Mouse (Mus musculus) thymus, postnatal 10 days (tissue): ENCODE data around the gene Grin2c.
A peak's percentile ranks its signal among the peaks of the same experiment; 100 is the strongest.

Experiments used
- DNase-seq, 2 experiments: peaks; one replicate each; pipeline ENCODE4 v3.0.0; 2021; ENCODE audit warnings: low spot score in 2 of 2

Gene Grin2c

DNA sequence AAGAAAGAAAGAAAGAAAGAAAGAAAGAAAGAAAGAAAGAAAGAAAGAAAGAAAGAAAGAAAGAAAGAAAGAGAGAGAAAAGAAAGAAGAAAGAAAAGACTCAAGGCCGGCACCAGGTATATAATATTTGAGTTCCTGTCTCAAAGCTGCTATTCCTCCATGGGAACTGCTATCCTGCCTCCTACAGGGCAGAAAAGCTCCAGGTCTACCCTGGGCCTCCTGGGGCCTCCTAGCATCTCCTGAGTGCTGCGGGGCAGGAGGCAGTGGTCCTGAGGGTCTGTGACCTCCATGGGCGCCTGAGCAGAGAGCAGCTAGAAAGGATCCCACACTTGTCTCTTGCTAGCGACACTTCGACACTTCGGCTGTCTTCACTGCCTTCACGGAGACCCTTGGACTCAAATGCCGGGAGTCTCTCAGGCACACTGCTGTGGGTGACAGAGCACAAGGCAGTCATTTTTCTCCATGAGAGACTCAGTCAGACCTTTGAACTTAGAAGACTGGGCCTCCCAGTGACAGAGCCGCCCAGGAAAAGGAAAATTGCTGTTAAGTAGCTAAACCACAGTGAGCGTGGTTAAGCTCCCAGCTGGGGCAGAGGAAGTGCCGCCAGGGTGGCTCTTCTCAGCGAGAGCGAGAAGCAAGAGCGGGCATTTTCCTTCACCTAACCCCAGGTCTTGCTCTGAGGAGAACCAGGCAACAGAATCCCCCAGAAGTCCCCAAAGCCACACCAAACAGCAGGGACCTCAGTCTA, 35.7 kb downstream of the Grin2c start:
- peak; percentile 76 to 79 for DNase-seq

DNA sequence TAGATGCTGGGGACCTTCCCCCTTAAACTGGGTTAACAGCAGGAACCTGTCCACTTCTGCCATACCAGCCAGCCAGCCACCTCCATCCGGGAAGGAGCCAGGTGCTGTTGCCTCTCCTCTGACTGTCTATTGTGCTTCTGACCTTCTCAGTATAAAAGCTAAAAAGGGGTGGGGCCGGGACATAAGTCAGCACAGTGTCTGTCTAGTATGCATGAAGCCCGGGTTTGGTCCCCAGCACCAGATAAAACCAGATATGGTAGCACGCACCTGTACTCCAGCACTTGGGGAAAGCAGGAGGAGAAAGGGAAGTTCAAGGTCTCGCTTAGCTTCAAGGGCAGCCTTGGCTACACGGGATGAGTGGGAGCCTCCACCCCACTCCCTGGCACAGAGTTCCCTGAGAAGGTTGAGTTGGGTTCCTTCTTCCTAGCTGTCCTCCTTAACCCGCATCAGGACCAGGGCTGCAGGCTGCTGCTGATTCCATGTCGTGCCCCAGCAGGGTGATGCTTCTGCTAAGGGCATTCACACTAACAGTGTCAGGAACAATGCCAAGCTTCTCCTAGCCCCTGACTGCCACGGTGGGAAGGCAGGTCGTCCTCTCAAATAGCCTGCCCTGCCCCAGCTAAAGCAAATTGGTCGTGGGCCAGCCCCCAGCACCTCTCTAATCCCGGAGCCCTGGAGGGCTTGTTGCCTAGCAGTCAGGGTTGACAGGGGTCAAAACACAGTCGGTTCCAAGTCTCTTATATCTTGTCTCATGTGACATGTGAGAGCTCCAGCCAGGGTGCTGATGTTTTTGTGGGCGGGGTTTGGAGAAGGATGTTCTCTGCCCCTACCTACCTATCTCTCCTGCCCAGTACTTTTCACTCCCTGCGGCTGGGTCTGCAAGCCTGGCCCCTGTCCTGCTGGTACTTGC, 37.8 kb downstream of the Grin2c start:
- DNase-seq: no peak

DNA sequence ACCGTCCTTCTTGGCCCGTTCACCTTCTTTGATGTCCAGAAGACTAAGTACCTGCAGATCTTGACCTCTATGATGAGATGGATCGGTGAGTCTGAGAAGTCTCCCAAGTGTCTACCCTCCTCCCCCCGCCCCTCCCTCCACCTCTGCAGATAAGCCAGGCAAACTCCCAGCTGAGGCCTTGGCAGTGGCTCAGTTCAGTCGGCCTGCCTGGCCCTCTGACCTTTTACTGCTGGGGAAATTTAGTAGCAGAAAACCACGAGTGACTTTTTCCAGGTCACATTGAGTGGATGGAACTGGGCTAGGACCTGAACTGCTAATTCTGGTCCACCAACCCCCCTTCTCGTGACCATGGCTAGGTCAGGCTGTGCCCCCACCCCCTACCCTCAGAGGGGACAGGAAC, 38.6 kb downstream of the Grin2c start:
- no peak for DNase-seq

DNA sequence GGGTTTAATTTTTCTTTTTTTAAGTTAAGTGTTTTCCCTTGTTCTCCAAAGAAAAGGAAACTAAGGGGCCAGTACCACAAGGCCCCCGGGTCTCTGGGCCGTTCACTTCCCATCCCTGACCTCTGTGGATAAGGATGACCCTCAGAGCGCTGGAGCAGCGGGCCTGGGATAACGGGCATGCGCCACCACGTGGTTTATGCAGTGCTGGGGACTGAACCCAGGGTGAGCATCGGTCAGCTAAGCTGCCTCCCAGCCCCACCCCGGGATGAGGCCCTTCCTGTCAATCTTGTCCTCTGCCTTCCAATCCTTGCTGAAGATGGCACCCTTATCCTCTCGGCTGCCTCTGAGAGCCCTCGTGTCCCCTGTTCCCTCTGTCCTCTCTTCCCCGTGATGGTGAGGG, 39.4 kb downstream of the Grin2c start:
- no peak for DNase-seq

DNA sequence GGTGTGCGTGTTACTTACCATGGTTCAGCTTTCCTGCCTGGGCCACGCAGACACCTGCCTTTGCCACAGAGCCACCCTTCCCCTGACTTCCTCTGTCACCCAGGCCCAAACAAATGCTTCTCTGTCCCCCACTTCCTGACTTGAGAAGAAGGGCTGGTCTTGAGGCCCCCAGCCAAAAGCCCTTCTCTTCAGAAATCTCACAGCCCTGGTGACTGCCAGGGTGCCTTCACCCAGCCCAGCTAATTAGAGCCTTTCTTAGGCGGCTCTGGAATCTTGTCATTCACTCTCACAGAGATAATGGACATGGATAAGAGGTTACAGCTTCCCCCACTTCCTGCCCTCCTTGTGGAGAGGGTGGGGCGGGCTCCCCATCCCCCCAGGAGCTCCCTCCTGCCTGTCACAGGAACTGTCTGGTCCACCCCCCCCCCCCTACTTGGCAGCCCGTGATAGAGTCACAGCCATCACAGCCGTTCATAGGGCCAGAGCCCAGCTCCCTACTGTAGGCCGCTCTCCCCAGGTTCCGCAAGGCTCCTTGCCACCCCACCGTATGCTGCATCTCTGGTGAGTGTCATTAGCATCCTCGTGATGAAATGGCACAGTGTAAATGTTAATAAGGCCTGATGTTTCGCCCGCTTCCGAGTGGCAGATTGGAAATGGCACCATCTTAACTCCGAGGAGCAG, 40.1 kb downstream of the Grin2c start:
- DNase-seq: peak; percentile 47 to 52

DNA sequence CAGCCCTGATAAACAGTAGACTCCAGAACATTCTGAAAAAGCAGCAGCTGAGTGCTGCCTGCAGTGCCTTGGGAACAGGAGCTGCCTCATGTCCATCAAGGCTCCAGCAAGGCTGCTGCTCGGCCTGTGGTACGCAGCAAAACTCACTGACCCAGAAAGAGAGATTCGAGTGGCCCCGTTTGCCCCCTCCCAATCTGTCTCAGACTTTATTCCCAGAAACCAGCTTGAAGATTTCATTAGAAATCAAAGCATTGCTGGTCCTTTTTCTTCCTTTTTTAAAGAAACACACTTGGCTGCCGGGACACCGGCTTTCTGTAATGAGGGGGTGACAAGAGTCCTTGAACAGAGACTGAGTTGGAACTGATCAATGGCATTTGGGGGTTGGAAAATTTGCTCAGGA, 41.7 kb downstream of the Grin2c start:
- no peak for DNase-seq

DNA sequence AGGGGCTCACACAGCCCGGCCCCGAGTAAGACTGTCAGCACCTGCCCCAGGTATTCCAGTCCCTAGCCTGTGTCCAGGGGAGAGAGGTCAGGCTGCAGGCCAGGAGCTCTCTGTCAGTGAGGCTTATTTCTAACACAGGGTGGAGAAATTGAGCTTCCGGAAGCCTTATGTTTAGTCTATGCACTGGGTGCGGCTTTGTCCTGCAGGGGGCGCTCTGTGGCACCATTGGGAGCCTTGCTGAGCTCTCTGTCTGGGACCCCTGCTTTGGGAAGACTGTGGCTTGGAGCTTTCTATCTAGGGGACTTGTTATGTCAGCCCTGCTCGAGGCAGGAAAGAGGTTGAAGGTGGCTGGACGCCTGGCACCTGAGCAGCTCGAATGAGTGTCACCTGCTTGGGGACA, 42.2 kb downstream of the Grin2c start:
- peak; percentile 70 to 92 for DNase-seq

DNA sequence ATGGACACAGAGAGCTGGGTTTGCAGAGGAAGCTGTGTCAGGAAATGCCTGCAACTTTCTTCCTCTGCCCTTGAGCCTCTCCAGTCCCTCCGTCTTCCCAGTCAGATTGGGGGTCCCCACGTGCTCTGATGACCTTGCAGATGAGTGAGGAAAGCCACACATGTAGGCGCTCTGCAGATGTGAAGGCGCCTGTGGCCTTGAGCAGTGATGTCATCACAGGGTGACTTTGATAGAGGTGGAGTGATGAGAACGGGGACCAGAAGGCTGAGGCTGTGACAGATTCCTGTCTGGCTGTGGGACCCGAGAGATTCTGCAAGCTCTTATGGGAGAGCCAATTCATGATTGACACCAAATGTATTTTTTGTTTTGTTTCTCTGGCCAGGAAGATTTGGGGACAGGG, 43.2 kb downstream of the Grin2c start:
- no peak for DNase-seq

DNA sequence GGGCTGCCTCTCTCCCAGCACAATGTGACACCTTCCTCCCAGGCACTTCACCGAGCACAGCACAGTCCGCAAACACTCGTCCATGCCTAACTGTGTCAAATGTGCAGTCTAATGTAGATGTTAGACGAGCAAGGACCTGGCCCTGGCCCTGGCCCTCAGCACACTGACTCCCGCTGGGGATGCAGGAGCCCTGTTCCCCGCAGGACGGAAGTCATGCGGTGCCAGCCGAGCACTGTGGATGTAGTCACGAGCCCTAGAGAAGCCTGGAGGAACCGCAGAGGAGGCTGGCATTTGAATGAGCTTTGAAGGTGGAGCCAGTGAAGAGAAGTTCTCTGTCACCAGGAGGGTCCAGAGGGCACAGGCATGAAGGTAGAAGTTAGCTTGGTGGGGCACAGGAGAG, 43.6 kb downstream of the Grin2c start:
- no peak for DNase-seq

DNA sequence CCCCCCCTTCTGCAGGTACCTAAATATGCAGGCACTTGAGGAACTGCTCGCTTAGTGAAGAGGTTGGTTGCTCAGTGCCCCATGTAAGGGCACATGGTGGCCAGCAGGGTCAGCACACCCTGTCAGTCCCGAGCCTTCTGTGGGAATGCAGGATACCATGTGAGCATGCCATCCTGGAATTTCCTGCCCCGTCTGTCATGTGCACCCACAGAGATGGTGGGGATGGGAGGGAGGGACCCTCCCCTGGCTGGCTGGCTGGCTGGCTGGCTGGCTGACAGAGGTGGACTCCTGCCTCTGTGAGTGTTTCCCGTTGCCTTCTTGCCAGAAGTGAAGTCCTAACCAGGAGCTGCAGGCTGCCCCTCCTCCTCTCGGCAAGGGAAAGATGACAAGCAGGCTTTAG, 44.5 kb downstream of the Grin2c start:
- no peak for DNase-seq

DNA sequence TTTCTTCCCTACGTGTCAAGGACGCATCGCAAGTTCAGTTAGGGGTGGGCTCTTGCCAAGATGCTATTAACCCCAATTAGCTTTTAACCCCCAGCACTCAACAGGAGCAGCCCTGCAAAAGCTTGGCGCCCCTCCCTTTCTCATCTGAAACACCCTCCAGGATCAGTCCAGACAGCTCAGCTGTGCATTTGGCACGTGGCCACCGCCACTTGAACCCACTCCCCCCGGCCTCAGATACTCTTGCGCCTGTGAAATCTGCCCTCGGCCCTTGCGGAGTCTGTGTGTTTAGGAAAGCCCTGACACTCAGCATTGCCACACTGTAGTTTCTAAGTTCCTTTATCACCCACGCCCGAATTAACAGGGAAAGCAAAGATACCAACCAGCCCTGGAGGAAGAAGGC, 45.0 kb downstream of the Grin2c start:
- no peak for DNase-seq

DNA sequence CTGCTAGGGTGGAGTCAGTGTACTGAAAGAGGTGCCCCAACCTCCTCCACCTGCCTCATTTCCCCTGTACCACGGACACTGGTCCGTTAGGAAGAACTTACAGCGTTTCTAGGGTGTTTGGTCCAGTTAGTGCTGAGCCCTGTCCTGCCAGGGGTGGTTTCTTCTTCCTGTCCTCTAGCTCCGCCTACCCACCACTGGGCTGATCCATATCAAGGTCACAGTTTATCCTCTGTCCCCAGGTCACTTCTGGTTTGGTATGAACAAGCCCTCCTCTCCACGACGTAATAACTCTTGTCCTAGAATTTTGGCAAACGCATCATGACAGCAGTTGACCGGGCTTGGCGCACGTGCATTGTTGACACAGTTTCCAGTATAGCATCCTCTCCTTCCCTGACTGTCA, 47.4 kb downstream of the Grin2c start:
- DNase-seq: no peak

DNA sequence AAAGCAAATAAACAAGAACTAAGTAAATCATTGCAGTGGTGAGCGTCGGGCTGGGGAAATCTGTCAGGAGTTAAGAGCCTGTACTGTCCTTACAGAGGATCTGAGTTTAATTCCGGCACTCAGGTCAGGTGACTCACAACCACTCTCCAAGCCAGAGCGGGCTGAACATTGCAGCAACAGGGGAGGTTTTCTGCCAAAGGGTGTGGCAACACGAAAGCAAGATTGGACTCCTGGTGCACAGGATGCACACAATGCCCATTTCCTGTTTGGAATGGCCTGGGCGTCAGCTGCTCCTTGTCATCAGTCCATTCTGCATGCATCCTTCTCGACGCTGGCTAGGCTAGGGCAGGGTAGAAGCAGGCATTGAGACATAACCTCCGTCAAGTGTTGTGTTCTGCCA, 47.8 kb downstream of the Grin2c start:
- DNase-seq: no peak

DNA sequence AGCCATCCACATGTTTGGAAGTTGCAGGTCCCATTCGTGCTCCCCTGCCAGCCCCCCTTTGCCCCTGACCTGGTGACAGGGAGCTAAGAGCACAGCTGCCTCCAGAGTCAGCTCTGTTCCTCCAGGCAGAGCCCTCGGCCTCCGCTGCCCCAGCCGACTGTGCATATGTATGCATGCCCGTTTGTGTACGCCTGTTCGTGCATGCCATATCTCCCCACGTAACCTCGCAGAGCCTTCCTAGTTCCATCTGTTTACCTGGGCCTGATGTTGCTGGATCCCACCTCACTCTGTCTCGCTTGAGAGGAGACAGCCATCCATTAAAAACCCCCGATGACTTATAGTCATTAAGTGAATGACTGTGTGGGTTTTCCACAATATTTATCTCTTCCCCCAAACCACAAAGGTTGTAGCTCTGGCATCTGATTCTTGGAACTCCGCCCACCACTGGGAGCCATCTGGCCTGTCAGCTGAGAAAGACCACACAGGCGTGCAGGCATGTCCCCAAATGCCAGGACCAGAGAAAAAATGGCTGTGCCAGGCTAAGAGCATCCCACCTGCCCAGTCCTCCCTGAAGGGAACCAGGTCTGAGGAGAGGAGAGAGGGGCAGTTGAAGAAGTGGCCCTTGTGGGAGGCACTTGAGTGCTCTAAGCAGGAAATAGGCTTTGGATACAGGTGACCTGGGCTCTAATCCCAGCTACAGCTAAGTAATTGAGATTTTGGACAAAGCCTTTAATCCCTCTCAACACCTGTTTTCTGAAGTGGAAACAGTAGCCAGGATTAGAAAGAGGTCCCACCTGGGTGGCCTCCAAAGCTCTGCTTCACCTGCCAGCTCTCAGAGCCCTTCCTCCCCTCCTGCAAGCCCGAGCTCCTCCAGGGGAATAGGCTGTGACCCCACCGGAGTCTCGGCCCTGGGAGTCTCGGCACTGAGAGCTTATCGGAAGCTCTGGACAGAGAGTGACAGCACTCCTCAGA, 49.3 kb downstream of the Grin2c start:
- no peak for DNase-seq

DNA sequence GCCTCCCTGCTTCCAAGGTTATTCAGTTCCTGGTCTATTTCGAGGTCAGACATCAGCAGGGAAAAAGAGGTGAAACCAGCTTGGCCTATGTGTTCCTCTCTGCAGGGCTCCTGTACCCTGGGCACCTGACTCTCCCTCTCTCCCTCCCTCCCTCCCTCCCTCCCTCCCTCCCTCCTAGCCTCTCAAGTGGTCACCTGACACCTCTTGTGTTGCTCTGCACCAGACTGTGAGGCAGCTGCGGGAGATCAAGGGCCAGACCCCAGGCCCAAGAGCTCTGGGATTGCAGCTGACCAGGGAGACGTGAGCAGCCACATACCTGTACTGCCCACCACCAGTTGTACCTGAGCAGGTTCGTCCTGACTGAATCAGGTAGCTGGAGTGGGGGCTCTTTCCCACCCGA, 51.9 kb downstream of the Grin2c start:
- no peak for DNase-seq

DNA sequence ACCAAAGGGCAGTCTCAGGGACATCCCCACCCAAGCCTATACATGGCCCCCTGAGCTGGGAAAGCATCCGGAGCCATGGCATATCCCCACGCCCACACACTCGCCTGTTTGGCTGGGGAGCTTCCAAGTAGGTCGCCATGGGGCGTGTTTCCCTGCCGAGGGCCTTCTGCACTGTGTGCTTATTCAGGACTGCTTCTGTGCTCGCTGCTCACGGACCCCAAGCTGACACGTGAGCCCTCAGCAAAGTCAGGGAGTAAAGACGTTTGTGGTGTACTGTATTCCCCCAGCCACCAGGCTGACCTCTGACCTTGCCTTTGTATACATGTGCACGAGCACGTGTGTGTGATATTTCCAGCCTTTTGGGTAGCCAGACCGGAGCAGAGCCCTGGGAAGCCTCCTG, 54.9 kb downstream of the Grin2c start:
- DNase-seq: no peak

DNA sequence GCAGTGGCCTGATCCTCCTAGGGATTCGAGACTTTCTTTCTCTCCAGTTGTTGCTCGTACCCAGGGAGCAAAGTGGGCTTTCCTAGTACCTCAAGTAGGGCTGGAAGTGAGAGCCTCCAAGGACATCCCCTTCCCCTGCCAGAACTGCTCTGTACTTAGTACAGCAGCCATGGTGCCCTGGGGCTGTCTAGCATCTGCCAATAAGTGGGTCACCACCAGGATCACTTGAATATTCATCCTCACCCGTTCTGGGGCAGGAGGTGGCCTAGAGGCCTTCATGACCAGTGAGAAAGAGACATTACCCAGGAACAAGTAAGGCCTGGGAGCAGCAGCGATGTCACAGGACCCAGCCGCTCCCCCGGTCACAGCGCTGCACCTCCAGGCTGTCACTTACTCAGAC, 57.1 kb downstream of the Grin2c start:
- no peak for DNase-seq

DNA sequence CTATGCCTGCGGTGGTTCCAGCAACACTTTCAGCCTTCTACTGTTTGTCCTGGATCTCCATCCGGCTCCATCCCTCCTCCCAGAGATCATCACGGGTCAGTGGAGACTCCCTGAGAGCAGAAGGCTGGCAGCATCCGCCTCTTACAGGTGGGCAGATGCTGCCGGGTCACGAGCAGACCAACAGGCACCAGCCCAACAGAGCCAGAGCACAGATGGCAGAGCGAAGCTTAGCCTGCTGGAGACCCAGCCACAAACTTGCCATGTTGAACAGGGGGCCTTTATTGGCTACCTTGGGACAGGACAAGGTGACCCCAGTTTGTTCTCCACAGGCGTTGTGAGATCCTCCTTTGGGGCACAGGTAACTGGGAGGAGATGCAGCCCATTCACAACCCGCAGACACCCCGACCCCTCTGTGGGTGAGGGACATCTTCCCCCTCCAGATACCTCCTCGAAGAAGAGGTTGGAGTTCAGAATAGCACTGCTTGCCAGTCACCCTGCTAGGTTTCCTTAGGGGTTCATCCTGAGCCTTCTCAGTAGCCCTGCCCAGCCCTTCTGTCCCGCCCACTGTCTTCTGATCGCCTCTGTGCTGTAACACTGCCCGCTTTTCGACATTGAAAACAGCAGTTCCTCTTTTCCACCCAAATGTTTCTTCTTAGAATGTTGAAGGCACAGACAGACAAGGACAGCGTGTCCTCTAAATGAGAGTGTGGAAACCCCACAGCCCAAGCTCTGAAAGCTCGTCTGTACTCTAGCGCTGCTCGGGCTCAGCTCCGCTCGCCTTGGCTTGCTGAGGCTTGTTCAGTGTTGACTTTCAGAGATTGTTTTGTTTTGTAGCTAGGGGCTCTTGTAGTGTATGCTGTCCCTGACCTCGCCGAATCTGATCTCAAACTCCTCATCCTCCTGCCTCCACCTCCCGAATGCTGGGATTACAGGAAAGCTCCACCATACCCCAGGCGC, 58.0 kb downstream of the Grin2c start:
- no peak for DNase-seq

DNA sequence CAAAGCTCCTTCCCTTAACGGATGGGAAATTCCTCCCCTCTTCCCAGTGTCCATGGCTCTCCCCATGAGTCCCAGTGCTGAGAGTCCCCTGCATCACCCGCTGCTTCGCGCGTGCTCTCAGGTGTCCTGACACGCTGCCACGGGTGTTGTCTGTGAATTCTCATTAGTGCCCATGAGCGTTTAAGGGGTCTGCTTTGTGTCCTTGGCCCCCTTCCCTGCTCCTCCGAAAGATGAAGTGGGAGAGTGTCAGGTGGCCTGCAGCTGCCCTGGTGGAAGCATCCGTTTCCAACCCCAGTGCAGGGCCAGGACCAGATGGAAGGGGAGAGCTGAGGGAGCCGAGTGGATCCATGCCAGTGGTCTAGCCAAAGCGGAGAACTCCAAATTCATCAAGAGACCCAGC, 58.9 kb downstream of the Grin2c start:
- no peak for DNase-seq

DNA sequence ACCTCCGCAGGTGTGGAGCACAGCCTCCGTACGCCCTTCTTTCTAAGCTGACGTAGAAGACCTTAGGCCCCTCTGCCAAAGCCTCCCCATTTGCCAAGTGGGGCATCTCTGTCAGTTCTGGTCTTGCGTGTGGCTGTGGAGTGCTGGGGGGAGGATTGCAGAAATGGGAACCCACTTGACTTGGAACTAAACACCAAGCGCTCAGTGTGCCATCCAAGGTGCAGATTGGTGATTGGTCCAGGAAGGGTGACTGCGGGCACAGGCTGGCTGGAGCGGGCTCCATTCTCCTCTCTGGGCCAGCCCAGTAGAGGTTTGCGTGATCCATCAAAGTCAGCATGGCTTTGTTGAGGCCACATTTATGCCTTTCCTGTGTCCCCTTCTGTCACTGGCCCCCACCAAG, 64.3 kb downstream of the Grin2c start:
- DNase-seq: no peak
